Mouse (Mus musculus) fat pad, adult 2 months (tissue): ENCODE measurements at regions not wholly inside any gene's neighbourhood (a gene's known extent, or its start where the extent isn't known, plus 50 kb on each side); places are given as distances from the start of the nearest gene placed in this dataset.
"Not testable (repeated sequence)": the region's sequence is repeated elsewhere in the genome, so short reads cannot be mapped to it uniquely, and the experiment has no call there.

Experiments
- DNase-seq: peaks from one replicate; pipeline ENCODE4 v3.0.0-alpha.2; 2011; ENCODE audit warnings: low read depth, low spot score; ENCODE audit errors: extremely low read depth

GRCm38 (mm10) chr10:118599610-118600009 lies 158.8 kb downstream of the Ifng start:
- DNase-seq, result no peak

GRCm38 (mm10) chr10:118602922-118603321 lies 162.1 kb downstream of the Ifng start:
- DNase-seq, result no peak

- no peak for DNase-seq
These were observed 163.1 kb downstream of the Ifng start for GRCm38 (mm10) chr10:118603857-118604414.

- DNase-seq, result no peak
These were observed 164.4 kb downstream of the Ifng start for GRCm38 (mm10) chr10:118605156-118605821.

- peak; percentile 94 for DNase-seq
These were observed 166.6 kb downstream of the Ifng start for GRCm38 (mm10) chr10:118607418-118607817.

- peak; percentile 94 for DNase-seq
These were observed 167.7 kb downstream of the Ifng start for GRCm38 (mm10) chr10:118608376-118609145.

GRCm38 (mm10) chr10:118609157-118609556 lies 168.3 kb downstream of the Ifng start:
- no peak for DNase-seq

GRCm38 (mm10) chr10:118610868-118611461 lies 170.1 kb downstream of the Ifng start:
- no peak for DNase-seq

GRCm38 (mm10) chr10:118612091-118612490 lies 171.2 kb downstream of the Ifng start:
- DNase-seq, result no peak

- no peak for DNase-seq
These were observed 172.3 kb downstream of the Ifng start for GRCm38 (mm10) chr10:118613056-118613695.

GRCm38 (mm10) chr10:118614251-118614865 lies 173.5 kb downstream of the Ifng start:
- DNase-seq, result no peak

GRCm38 (mm10) chr10:118615131-118616020 lies 174.5 kb downstream of the Ifng start:
- DNase-seq, result no peak

- DNase-seq, result no peak
These were observed 175.3 kb downstream of the Ifng start for GRCm38 (mm10) chr10:118616031-118616615.

- no peak for DNase-seq
These were observed 176.6 kb downstream of the Ifng start for GRCm38 (mm10) chr10:118617291-118618044.

- DNase-seq, result not testable (repeated sequence)
These were observed 177.4 kb downstream of the Ifng start for GRCm38 (mm10) chr10:118618251-118618650.

- no peak for DNase-seq
These were observed 178.1 kb downstream of the Ifng start for GRCm38 (mm10) chr10:118618766-118619600.

GRCm38 (mm10) chr10:118619601-118620000 lies 178.8 kb downstream of the Ifng start:
- no peak for DNase-seq

GRCm38 (mm10) chr10:118620611-118621010 lies 179.8 kb downstream of the Ifng start:
- DNase-seq, result no peak
